Mouse (Mus musculus): ENCODE data around the gene Kdelr2.

DNA sequence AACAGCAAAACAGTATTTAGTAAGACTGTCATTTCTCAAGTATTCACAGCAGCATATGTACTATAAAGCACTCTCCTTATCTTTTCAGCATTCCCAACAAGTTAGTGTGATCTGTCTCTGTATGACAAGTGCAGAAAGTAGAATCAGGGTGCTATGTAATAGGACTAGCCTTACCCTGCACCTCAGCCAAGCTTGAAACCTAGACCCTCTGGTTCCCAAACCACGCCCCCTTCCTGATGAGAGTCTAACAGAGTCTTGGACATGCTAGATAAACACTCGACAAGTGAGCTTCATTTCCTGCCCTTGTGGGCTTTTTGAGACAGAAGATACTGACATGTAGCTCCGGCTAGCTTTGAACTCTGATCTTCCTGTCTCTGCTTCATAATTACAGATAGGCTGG is 5.6 kb downstream of the Kdelr2 start:
- no peak for TF ChIP-seq CTCF (IDR thresholded peaks at IDR 0.05; ENCODE audit: insufficient read depth, low read depth, low read length)
- no peak for TF ChIP-seq POLR2A (IDR thresholded peaks at IDR 0.05; ENCODE audit: insufficient read depth, low read depth, low read length)

Measured in olfactory bulb, adult 2 months (tissue).